Mouse (Mus musculus): Measurements from ENCODE around the gene Il15ra.

DNA sequence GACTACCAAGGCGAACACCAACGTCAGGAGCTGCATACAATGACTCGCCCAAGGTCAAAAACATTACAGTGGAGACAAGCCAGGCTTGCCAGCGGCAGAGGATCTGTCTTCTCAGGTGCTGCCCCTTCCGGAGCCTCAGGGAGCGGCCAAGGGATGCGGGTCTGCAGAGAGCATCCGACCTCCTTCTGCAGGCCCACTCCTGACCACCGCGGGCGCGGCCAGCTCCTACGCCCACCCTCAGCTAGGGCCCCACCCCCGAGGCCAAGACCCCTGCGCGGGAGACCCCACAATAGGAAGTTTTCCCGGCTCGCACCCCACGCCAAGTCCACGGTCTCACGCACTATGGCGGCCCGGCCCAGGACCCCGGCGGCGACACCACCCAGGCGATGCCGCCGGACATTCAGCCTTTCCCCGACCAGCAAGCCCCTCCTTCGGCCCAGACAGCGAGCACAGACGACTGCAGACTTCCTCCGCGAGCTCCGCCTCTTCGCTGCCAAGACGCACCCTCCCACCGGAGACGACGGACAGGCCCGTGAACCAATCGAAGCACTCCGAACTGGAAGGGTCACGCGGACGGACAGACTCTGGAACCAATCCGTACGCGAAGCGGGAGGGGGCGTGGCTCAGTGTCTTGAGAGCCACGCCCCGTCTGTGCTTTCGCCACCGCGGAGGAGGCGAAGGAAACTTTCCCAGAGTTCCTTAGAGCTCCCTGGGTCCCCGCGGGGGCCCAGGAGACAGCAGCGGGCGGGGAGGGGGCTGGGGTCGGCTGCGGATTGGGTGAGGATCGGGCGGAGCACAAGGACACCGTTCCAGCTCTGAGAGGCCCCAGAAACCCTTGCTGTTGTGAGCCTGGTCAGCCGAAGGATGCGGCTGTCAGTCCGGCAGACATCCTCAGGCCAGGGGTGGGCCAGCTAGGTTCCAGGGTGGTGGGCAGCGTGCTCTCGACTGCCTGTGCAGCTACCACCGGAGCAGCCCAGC, 72.3 kb downstream of the Il15ra start, which contains the start of the genes Fbh1 and Ankrd16:
- TF ChIP-seq POLR2A (IDR thresholded peaks at IDR 0.05; ENCODE audit: low read depth, low read length) (peak; percentile 59), CTCF (IDR thresholded peaks at IDR 0.05; ENCODE audit: extremely low read depth, insufficient read depth, insufficient read length, insufficient replicate concordance) (no peak)

All from spleen, adult 2 months (tissue).